Mouse (Mus musculus) limb, embryonic 13.5 days (tissue): Measurements from ENCODE around the gene Csf1. TPM values are rescaled to one million over a fixed set of nuclear protein-coding genes. Genes with fewer than 3 reads are reported as not detected.
A peak's percentile ranks its signal among the peaks of the same experiment; 100 is the strongest.
"Not testable (repeated sequence)": the region's sequence is repeated elsewhere in the genome, so short reads cannot be mapped to it uniquely, and the experiment has no call there.

Experiments used
- ATAC-seq: fragments of 200-750 bp; cut with Nextera tagmentation; 2 replicates; pipeline ENCODE4 v1.8.0; 2017; ENCODE audit warnings: low read depth, moderate number of reproducible peaks, moderate TSS enrichment; ENCODE audit not compliant: low FRiP score
- H3K27ac ChIP-seq: fragments of 300-500 bp; sonication (generic); 2 replicates; pipeline ENCODE4 v1.5.1; 2015; ENCODE audit warnings: inconsistent platforms, mild to moderate bottlenecking, moderate library complexity
- H3K27me3 ChIP-seq: fragments of 300-500 bp; sonication (generic); 2 replicates; pipeline ENCODE4 v1.6.1; 2015; ENCODE audit warnings: mild to moderate bottlenecking, inconsistent platforms
- H3K36me3 ChIP-seq: fragments of 300-500 bp; sonication (generic); 2 replicates; pipeline ENCODE4 v1.6.1; 2015; ENCODE audit warnings: inconsistent platforms, mild to moderate bottlenecking, moderate library complexity
- H3K4me1 ChIP-seq: fragments of 300-500 bp; sonication (generic); 2 replicates; pipeline ENCODE4 v1.6.1; 2015; ENCODE audit warnings: inconsistent platforms
- H3K4me2 ChIP-seq: fragments of 300-500 bp; sonication (generic); replicated peaks from 2 replicates; pipeline ENCODE4 v1.6.1; 2015; ENCODE audit warnings: inconsistent platforms, mild to moderate bottlenecking, moderate library complexity
- H3K4me3 ChIP-seq: fragments of 300-500 bp; sonication (generic); 2 replicates; pipeline ENCODE4 v1.5.1; 2015; ENCODE audit warnings: moderate library complexity, mild to moderate bottlenecking, inconsistent platforms
- H3K9ac ChIP-seq: fragments of 300-500 bp; sonication (generic); 2 replicates; pipeline ENCODE4 v1.6.1; 2015; ENCODE audit warnings: mild to moderate bottlenecking, inconsistent platforms
- H3K9me3 ChIP-seq: fragments of 300-500 bp; sonication (generic); 2 replicates; pipeline ENCODE4 v1.6.1; 2016; ENCODE audit warnings: inconsistent platforms
- WGBS: fragments of 180-500 bp; shearing (Covaris S2); methylation state at CpG from one replicate; pipeline ENCODE4 v1.1.7; 2015; 5-methylcytosine and 5-hydroxymethylcytosine counted together
- polyA plus RNA-seq: library from polyadenylated mRNA; unstranded; fragments of >200 nt; fragmentation: Nextera tagmentation; extraction: Ambion mirVana; gene quantifications from 2 replicates; pipeline ENCODE4 v1.2.1, GENCODE M21; 2015

Csf1 gene
- polyA plus RNA-seq, 1 experiment from 2014 or later = 10.2 TPM

GRCm38 (mm10) chr3:107742071-107742710, 18.1 kb downstream of the Csf1 start:
- H3K4me3 ChIP-seq = no peak overlapping the region
- H3K4me2 ChIP-seq = no peak overlapping the region
- peaks cover 40% of the 10 kb centered on the region for H3K36me3 ChIP-seq
- H3K27me3 ChIP-seq = no peaks in the 10 kb centered on the region
- 89% methylated on average over 10 of the region's 10 CpGs for WGBS
- H3K4me1 ChIP-seq = peaks cover 61% of the 10 kb centered on the region
- no peak overlapping the region for H3K9ac ChIP-seq
- no peak for ATAC-seq
- H3K27ac ChIP-seq = no peak overlapping the region; the same call in 1 of the 2 replicates
- no peaks in the 10 kb centered on the region for H3K9me3 ChIP-seq

GRCm38 (mm10) chr3:107741387-107741786, 18.9 kb downstream of the Csf1 start:
- H3K9me3 ChIP-seq = no peaks in the 10 kb centered on the region
- peaks cover 57% of the 10 kb centered on the region for H3K4me1 ChIP-seq
- no peak for ATAC-seq
- no peak overlapping the region for H3K4me3 ChIP-seq
- H3K4me2 ChIP-seq = no peak overlapping the region
- peaks cover 32% of the 10 kb centered on the region for H3K36me3 ChIP-seq
- no peaks in the 10 kb centered on the region for H3K27me3 ChIP-seq
- H3K27ac ChIP-seq = peak overlapping the region; percentile 72
- no peak overlapping the region for H3K9ac ChIP-seq

DNA sequence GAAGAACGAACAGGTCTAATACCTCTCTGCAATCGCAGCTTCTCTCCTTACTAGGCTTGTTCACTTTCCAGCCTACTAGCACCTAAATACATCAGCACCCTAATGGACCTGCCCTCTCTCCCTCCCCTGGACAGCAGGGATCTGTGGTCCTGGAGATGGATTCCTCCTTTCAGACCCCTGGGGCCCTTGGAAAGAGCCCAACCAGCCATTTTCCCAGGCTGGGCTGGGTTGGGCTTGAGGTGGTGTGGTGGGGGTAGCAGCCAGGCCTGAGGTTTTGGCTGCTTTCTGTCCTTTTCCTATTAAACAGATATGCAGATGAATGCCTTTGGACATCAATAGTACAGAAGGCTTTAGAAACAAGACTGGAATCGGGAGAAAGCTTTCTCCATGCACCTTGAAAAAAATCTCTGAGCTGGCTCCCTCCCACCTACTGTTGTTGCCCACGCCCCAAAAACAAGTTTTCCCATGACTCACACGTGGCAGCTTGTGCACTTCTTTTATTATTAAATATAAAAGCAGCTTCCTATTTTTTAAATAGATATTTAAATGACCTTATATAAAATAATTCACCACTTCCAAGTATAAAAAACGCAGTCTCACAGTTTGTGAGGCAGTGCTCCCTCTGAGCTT, 19.6 kb downstream of the Csf1 start:
- ATAC-seq = peak; percentile 84

DNA sequence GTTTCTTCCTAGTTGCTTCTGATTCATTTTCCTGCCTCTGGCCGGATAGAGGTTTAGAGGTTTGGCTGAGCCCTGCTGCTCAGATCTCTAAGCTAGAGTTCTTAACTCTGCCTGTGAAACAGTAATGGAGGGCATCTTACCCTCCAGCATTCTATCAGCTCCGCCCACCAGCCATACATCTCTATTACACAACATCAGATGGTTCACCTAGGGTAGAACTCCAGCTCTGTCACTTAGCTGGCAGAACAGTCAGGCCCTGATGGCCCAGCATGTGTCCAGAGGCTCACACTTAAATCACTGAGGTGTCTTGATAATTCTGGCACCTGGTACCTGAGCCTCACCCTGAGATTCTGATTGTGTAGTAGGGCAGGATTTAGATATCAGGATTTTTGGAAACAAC, 20.3 kb downstream of the Csf1 start:
- Histone ChIP-seq H3K4me2 (0 out of 2 replicates have a peak overlapping the region, but pooled peaks have one; percentile 16), H3K9me3 (no peaks in the 10 kb centered on the region), H3K27ac (peak overlapping the region; percentile 72), H3K27me3 (no peaks in the 10 kb centered on the region), H3K4me1 (peaks cover 52% of the 10 kb centered on the region), H3K4me3 (no peak overlapping the region), H3K36me3 (peaks cover 19% of the 10 kb centered on the region), H3K9ac (no peak overlapping the region)
- no peak for ATAC-seq
- WGBS = 63% methylated on average over 2 of the region's 2 CpGs

More for the DNA sequence above, 19.6 kb downstream of the Csf1 start:
- Histone ChIP-seq H3K36me3 (peaks cover 25% of the 10 kb centered on the region), H3K27me3 (no peaks in the 10 kb centered on the region), H3K9me3 (no peaks in the 10 kb centered on the region), H3K4me2 (0 out of 2 replicates have a peak overlapping the region, but pooled peaks have one; percentile 25), H3K4me1 (peaks cover 54% of the 10 kb centered on the region), H3K4me3 (no peak overlapping the region), H3K9ac (peak overlapping the region; percentile 36; the same call in 1 of the 2 replicates), H3K27ac (peak overlapping the region; percentile 72)
- WGBS = 7% methylated on average over 6 of the region's 6 CpGs

DNA sequence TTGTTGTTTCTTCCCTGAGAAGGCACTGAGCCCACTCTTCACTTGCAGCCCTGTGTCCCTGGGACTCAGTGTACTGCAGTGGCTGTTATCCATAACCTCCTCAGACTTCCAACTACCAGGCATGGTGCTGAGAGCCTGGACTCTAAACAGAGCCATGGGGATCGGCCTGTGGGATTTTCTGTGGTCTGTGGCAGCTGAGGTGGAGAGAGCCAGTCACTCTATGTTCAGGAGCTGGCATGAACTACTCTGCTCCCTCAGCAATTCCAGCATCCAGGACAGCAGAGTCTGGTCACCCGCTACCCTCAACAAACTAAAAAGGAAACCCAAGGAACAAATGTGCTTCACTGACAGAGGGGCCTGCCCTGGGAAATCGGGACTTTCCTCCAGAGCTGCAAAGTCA, 20.8 kb downstream of the Csf1 start:
- Histone ChIP-seq H3K4me3 (no peak overlapping the region), H3K9me3 (no peaks in the 10 kb centered on the region), H3K27ac (peak overlapping the region; percentile 72; the same call in 1 of the 2 replicates), H3K36me3 (peaks cover 19% of the 10 kb centered on the region), H3K27me3 (no peaks in the 10 kb centered on the region), H3K4me1 (peaks cover 52% of the 10 kb centered on the region), H3K4me2 (no peak overlapping the region), H3K9ac (no peak overlapping the region)
- no peak for ATAC-seq
- 62% methylated on average over 3 of the region's 3 CpGs for WGBS

DNA sequence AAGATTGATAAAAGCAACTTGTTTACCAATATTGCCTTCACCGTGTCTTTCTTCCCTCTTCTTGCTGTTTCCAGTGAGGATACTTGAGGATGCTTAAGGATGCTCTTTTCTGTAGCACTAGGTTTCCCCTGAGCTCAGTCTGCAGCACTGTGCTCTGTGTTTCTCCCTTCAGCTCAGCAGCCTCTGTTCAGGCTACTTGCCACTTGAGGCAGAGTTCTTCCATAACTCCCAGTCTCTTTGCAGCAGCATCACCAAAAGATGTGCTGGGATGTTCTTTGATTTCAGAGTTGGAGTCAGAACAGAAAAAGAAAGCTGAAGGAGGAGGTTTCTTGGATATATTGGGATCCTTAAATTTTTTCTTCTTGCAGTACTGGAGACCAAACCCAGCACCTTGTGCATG, 21.6 kb downstream of the Csf1 start:
- no peak overlapping the region for H3K4me2 ChIP-seq
- WGBS = 63% methylated on average over 1 of the region's 1 CpGs
- H3K36me3 ChIP-seq = peaks cover 14% of the 10 kb centered on the region
- H3K9ac ChIP-seq = no peak overlapping the region
- H3K27ac ChIP-seq = no peak overlapping the region
- H3K4me1 ChIP-seq = peaks cover 51% of the 10 kb centered on the region
- H3K9me3 ChIP-seq = no peaks in the 10 kb centered on the region
- H3K4me3 ChIP-seq = no peak overlapping the region
- H3K27me3 ChIP-seq = no peaks in the 10 kb centered on the region
- ATAC-seq = no peak

- no peak for ATAC-seq
- 50% methylated on average over 1 of the region's 1 CpGs for WGBS
- no peak overlapping the region for H3K27ac ChIP-seq
Measured at GRCm38 (mm10) chr3:107737609-107738190, 22.6 kb downstream of the Csf1 start.

GRCm38 (mm10) chr3:107735620-107736019, 24.6 kb downstream of the Csf1 start:
- not testable (repeated sequence) for H3K27ac ChIP-seq, H3K9me3 ChIP-seq, H3K36me3 ChIP-seq, H3K9ac ChIP-seq, H3K4me2 ChIP-seq, H3K27me3 ChIP-seq, ATAC-seq, H3K4me3 ChIP-seq
- peaks cover 24% of the 10 kb centered on the region for H3K4me1 ChIP-seq
- 90% methylated on average over 13 of the region's 13 CpGs for WGBS

More at GRCm38 (mm10) chr3:107737609-107738190, 22.6 kb downstream of the Csf1 start:
- no peak overlapping the region for H3K4me2 ChIP-seq
- H3K9ac ChIP-seq = no peak overlapping the region
- peaks cover 9% of the 10 kb centered on the region for H3K36me3 ChIP-seq
- H3K4me3 ChIP-seq = no peak overlapping the region
- H3K4me1 ChIP-seq = peaks cover 42% of the 10 kb centered on the region
- H3K27me3 ChIP-seq = no peaks in the 10 kb centered on the region
- H3K9me3 ChIP-seq = no peaks in the 10 kb centered on the region

DNA sequence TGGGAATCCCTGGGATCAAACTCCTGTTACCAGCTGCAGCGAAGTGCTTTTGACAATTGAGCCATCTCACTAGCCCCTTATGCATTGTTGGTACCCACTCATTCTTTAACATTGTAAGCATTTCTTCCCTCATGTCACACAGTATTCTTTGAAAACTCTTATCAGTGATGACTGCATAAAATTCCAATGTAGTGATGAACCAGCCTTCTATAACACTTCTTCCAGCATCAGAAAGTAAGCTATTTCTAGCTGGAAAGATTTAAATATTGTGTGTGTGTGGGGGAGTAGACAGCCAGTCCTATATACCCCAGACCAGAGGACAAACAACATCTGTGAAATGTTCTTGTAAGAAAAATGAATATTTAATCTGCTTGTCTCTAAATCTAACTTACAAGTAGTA, 26.9 kb downstream of the Csf1 start:
- H3K4me2 ChIP-seq = no peak overlapping the region
- no peaks in the 10 kb centered on the region for H3K36me3 ChIP-seq
- no peak overlapping the region for H3K27ac ChIP-seq
- ATAC-seq = no peak
- H3K4me3 ChIP-seq = no peak overlapping the region
- WGBS = 92% methylated on average over 1 of the region's 1 CpGs
- H3K9ac ChIP-seq = no peak overlapping the region
- peaks cover 14% of the 10 kb centered on the region for H3K4me1 ChIP-seq
- no peaks in the 10 kb centered on the region for H3K27me3 ChIP-seq
- no peaks in the 10 kb centered on the region for H3K9me3 ChIP-seq

DNA sequence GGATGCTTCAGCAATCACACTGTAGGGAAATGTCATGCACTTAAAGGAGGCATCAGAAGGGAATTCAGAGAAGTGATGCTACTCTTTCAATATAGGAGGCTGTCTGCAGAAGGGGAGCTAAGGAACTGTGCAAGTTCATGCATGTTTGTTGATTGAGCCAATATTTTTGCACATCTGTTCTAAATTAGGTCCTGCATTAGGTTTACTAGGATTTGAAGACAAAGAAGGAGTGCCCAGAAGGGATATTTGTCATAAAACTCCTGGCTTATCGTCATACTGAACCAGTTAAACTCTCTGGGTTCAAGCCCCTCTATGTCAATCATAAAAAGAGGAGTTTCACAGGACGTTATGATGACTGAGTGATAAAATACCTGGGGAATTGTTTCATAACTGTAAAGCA, 30.0 kb downstream of the Csf1 start:
- 19% methylated on average over 2 of the region's 2 CpGs for WGBS
- no peaks in the 10 kb centered on the region for H3K27me3 ChIP-seq
- H3K36me3 ChIP-seq = no peaks in the 10 kb centered on the region
- H3K9ac ChIP-seq = no peak overlapping the region
- no peak overlapping the region for H3K27ac ChIP-seq
- no peak for ATAC-seq
- no peaks in the 10 kb centered on the region for H3K9me3 ChIP-seq
- no peak overlapping the region for H3K4me2 ChIP-seq
- no peak overlapping the region for H3K4me3 ChIP-seq
- H3K4me1 ChIP-seq = peaks cover 8% of the 10 kb centered on the region

GRCm38 (mm10) chr3:107728509-107728908, 31.8 kb downstream of the Csf1 start:
- Histone ChIP-seq H3K9ac (no peak overlapping the region), H3K4me1 (peaks cover 8% of the 10 kb centered on the region), H3K36me3 (no peaks in the 10 kb centered on the region), H3K27ac (no peak overlapping the region), H3K4me3 (no peak overlapping the region), H3K9me3 (no peaks in the 10 kb centered on the region), H3K27me3 (no peaks in the 10 kb centered on the region), H3K4me2 (no peak overlapping the region)
- WGBS = 26% methylated on average over 1 of the region's 1 CpGs
- ATAC-seq = no peak

GRCm38 (mm10) chr3:107715971-107716370, 44.3 kb downstream of the Csf1 start:
- Histone ChIP-seq H3K4me2 (no peak overlapping the region), H3K27me3 (no peaks in the 10 kb centered on the region), H3K4me3 (no peak overlapping the region), H3K36me3 (no peaks in the 10 kb centered on the region), H3K9me3 (no peaks in the 10 kb centered on the region), H3K27ac (no peak overlapping the region), H3K9ac (no peak overlapping the region), H3K4me1 (peaks cover 12% of the 10 kb centered on the region)
- WGBS = 85% methylated on average over 1 of the region's 1 CpGs
- no peak for ATAC-seq
